ENCODE assay signal across 10 mouse cellular contexts in the genomic region with DNA sequence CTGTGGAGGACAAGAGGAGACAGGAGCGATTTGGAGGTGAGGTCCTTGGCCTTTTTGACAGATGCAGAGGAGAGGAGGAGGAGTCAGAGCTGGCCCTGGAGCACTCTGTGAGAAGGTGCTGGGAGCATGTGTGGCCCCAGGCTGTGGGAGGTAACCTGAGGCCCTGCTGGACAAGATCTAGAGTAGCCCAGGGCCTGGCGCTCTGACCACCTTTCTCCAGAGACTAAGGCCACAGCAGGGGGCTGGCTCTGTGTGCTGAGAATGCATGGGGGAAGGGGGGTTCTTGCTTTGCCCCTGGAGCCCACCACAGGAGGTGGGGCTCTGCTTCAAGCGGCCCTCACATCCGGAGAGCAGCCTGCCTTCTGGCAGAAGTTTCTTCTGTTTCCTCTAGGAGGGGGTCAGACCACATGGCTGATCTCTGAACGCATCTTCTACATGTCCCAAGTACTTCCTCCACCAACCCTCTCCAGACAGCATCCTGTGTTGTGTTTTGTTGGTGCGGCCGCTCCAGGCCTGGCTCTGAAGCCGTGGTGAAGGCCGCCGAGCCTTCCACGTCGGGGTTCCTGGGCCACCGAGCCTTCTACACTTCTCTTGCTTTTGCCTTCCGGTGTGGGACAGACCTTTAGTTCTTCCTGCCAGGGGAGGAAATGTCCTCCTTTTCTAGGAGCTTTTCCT. TPM values are rescaled to one million over a fixed set of nuclear protein-coding genes. Genes with fewer than 3 reads are reported as not detected.
DNase-seq lines count a peak whose midpoint lies in the region; ATAC-seq lines count a peak whose summit lies in the region.
"Had no signal": no experiment of that assay in that cellular context is flagged by ENCODE, and none has a peak within 500 bp of the region (broad histone marks: within the 10 kb centered on the region; RNA-seq: fewer than 3 reads in every experiment).

No protein-coding gene starts in this region.

- no peak overlapping the region for H3K4me2 ChIP-seq in midbrain, embryonic 14.5 days (ENCODE audit: low read length)
- H3K4me2 ChIP-seq in liver, embryonic 13.5 days = no peak overlapping the region
- H3K4me2 ChIP-seq in kidney, embryonic 14.5 days (replicated peaks; ENCODE audit: low read depth, low read length) = no peak overlapping the region

- no peak overlapping the region for H3K9ac ChIP-seq in midbrain, embryonic 14.5 days (replicated peaks; ENCODE audit: low read length)
- H3K9ac ChIP-seq in liver, embryonic 13.5 days = no peak overlapping the region
- no peak overlapping the region for H3K9ac ChIP-seq in kidney, embryonic 14.5 days (ENCODE audit: low read depth, low read length)

- H3K36me3 ChIP-seq in midbrain, embryonic 10.5 days = no peaks in the 10 kb centered on the region
- no peaks in the 10 kb centered on the region for H3K36me3 ChIP-seq in midbrain, embryonic 14.5 days (ENCODE audit: control insufficient read depth, insufficient read depth, low read length)
- no peaks in the 10 kb centered on the region for H3K36me3 ChIP-seq in liver, embryonic 13.5 days
- no peaks in the 10 kb centered on the region for H3K36me3 ChIP-seq in kidney, embryonic 14.5 days (ENCODE audit: control insufficient read depth, insufficient read depth, low read length)

- H3K27me3 ChIP-seq in midbrain, embryonic 10.5 days (ENCODE audit: low read depth, poor library complexity, severe bottlenecking) = no peaks in the 10 kb centered on the region
- H3K27me3 ChIP-seq in midbrain, embryonic 14.5 days (ENCODE audit: control insufficient read depth, insufficient read depth, low read length) = no peaks in the 10 kb centered on the region
- H3K27me3 ChIP-seq in liver, embryonic 13.5 days = no peaks in the 10 kb centered on the region
- H3K27me3 ChIP-seq in kidney, embryonic 14.5 days (ENCODE audit: control insufficient read depth, insufficient read depth, low read length) = no peaks in the 10 kb centered on the region

- no peak for ATAC-seq in midbrain, embryonic 14.5 days (ENCODE audit: low FRiP score, low TSS enrichment)
- ATAC-seq in activated CD4-positive, CD25-positive, alpha-beta regulatory T cell, adult 4 months = peak; percentile 56
- no peak for ATAC-seq in liver, embryonic 13.5 days (ENCODE audit: low read depth)
- no peak for ATAC-seq in kidney, embryonic 14.5 days (ENCODE audit: low FRiP score, low TSS enrichment)
- ATAC-seq: forebrain, embryonic 16.5 days had no signal

- no peak for DNase-seq in midbrain, embryonic 10.5 days (ENCODE audit: low spot score)
- no peak for DNase-seq in midbrain, embryonic 14.5 days
- no peak for DNase-seq in liver, embryonic 13.5 days
- DNase-seq in thymus, postnatal 25 days = peak; percentile 82
- no peak for DNase-seq in cerebellum, postnatal 36 days
- DNase-seq: cerebellum, postnatal 10 days; right cerebral cortex, postnatal 4 days had no signal

- no peak overlapping the region for H3K4me3 ChIP-seq in midbrain, embryonic 10.5 days
- H3K4me3 ChIP-seq in midbrain, embryonic 14.5 days (replicated peaks; ENCODE audit: low read depth, low read length) = no peak overlapping the region
- no peak overlapping the region for H3K4me3 ChIP-seq in liver, embryonic 13.5 days (replicated peaks)
- no peak overlapping the region for H3K4me3 ChIP-seq in kidney, embryonic 14.5 days (ENCODE audit: low read length)

- WGBS in midbrain, embryonic 10.5 days = 77% methylated on average over 14 of the region's 14 CpGs
- WGBS in midbrain, embryonic 14.5 days = 84% methylated on average over 14 of the region's 14 CpGs
- WGBS in liver, embryonic 13.5 days (ENCODE audit: insufficient replicate concordance) = 47% methylated on average over 14 of the region's 14 CpGs
- WGBS in kidney, embryonic 14.5 days = 75% methylated on average over 14 of the region's 14 CpGs

- H3K9me3 ChIP-seq in midbrain, embryonic 10.5 days (replicated peaks) = no peaks in the 10 kb centered on the region
- H3K9me3 ChIP-seq in midbrain, embryonic 14.5 days (ENCODE audit: control insufficient read depth, low read length) = no peaks in the 10 kb centered on the region
- H3K9me3 ChIP-seq in liver, embryonic 13.5 days (replicated peaks) = no peaks in the 10 kb centered on the region
- no peaks in the 10 kb centered on the region for H3K9me3 ChIP-seq in kidney, embryonic 14.5 days (ENCODE audit: control insufficient read depth, low read length)

- peak overlapping the region; percentile 50 for H3K27ac ChIP-seq in midbrain, embryonic 10.5 days (replicated peaks)
- H3K27ac ChIP-seq in midbrain, embryonic 14.5 days (replicated peaks; ENCODE audit: low read depth, low read length) = no peak overlapping the region
- peak overlapping the region; percentile 63 for H3K27ac ChIP-seq in liver, embryonic 13.5 days
- H3K27ac ChIP-seq in kidney, embryonic 14.5 days (ENCODE audit: low read depth, low read length) = no peak overlapping the region

- peaks cover 34% of the 10 kb centered on the region for H3K4me1 ChIP-seq in midbrain, embryonic 10.5 days
- H3K4me1 ChIP-seq in midbrain, embryonic 14.5 days (ENCODE audit: control insufficient read depth, insufficient read depth, low read length) = peaks cover 5% of the 10 kb centered on the region; the same call in 1 of the 2 replicates
- H3K4me1 ChIP-seq in liver, embryonic 13.5 days (replicated peaks) = peaks cover 66% of the 10 kb centered on the region
- H3K4me1 ChIP-seq in kidney, embryonic 14.5 days (ENCODE audit: control insufficient read depth, insufficient read depth, low read length) = peaks cover 15% of the 10 kb centered on the region; the same call in 1 of the 2 replicates

RNA-seq across cellular contexts. Expression of gene Sh3bgrl3, which starts 10.3 kb away (rescaled TPM):
- polyA plus RNA-seq in midbrain, embryonic 10.5 days (2016; fragmentation: Nextera tagmentation; extraction: Ambion mirVana) = 302 and 324 TPM in 2 replicates
- polyA plus RNA-seq in midbrain, embryonic 14.5 days (2014; fragmentation: Nextera tagmentation; extraction: Ambion mirVana) = 376 and 460 TPM in 2 replicates
- 1,000 to 10,000 TPM; 1,097 to 1,279 TPM for polyA plus RNA-seq in activated CD4-positive, CD25-positive, alpha-beta regulatory T cell, adult 4 months (2017; shearing (Covaris generic))
- 158 and 171 TPM in 2 replicates for polyA plus RNA-seq in liver, embryonic 13.5 days (2015; fragmentation: Nextera tagmentation; extraction: Ambion mirVana)
- 424 TPM in 2 replicates for polyA plus RNA-seq in kidney, embryonic 14.5 days (2014; fragmentation: Nextera tagmentation; extraction: Ambion mirVana)

RNA-seq across cellular contexts. Expression of gene Ubxn11, which starts 15.9 kb away (rescaled TPM):
- 4.8 and 6.5 TPM in 2 replicates for polyA plus RNA-seq in midbrain, embryonic 10.5 days (2016; fragmentation: Nextera tagmentation; extraction: Ambion mirVana)
- 11.7 and 13.6 TPM in 2 replicates for polyA plus RNA-seq in midbrain, embryonic 14.5 days (2014; fragmentation: Nextera tagmentation; extraction: Ambion mirVana)
- 10 to 100 TPM; 33.7 to 34.2 TPM for polyA plus RNA-seq in activated CD4-positive, CD25-positive, alpha-beta regulatory T cell, adult 4 months (2017; shearing (Covaris generic))
- 1.7 and 2.3 TPM in 2 replicates for polyA plus RNA-seq in liver, embryonic 13.5 days (2015; fragmentation: Nextera tagmentation; extraction: Ambion mirVana)
- polyA plus RNA-seq in kidney, embryonic 14.5 days (2014; fragmentation: Nextera tagmentation; extraction: Ambion mirVana) = 9.3 and 12.4 TPM in 2 replicates

RNA-seq across cellular contexts. Expression of gene Cd52, which starts 23.4 kb away (rescaled TPM):
- polyA plus RNA-seq in midbrain, embryonic 10.5 days (2016; fragmentation: Nextera tagmentation; extraction: Ambion mirVana) = 5.1 TPM in 2 replicates
- 1.8 and 4.5 TPM in 2 replicates for polyA plus RNA-seq in midbrain, embryonic 14.5 days (2014; fragmentation: Nextera tagmentation; extraction: Ambion mirVana)
- 1,000 to 10,000 TPM; 3,607 to 4,442 TPM for polyA plus RNA-seq in activated CD4-positive, CD25-positive, alpha-beta regulatory T cell, adult 4 months (2017; shearing (Covaris generic))
- 24.6 and 27.7 TPM in 2 replicates for polyA plus RNA-seq in liver, embryonic 13.5 days (2015; fragmentation: Nextera tagmentation; extraction: Ambion mirVana)
- polyA plus RNA-seq in kidney, embryonic 14.5 days (2014; fragmentation: Nextera tagmentation; extraction: Ambion mirVana) = 8.9 and 12.1 TPM in 2 replicates

RNA-seq across cellular contexts. Expression of gene Crybg2, which starts 57.6 kb away (rescaled TPM):
- 2.0 TPM in 2 replicates for polyA plus RNA-seq in midbrain, embryonic 10.5 days (2016; fragmentation: Nextera tagmentation; extraction: Ambion mirVana)
- polyA plus RNA-seq in midbrain, embryonic 14.5 days (2014; fragmentation: Nextera tagmentation; extraction: Ambion mirVana) = 1.8 and 2.3 TPM in 2 replicates
- polyA plus RNA-seq in activated CD4-positive, CD25-positive, alpha-beta regulatory T cell, adult 4 months (2017; shearing (Covaris generic)) = 10 to 100 TPM; 15.7 to 20.2 TPM
- 0.22 and 0.25 TPM in 2 replicates for polyA plus RNA-seq in liver, embryonic 13.5 days (2015; fragmentation: Nextera tagmentation; extraction: Ambion mirVana)
- polyA plus RNA-seq in kidney, embryonic 14.5 days (2014; fragmentation: Nextera tagmentation; extraction: Ambion mirVana) = 4.5 and 6.0 TPM in 2 replicates

Comparison
In these comparisons a context has a peak if more than half of its experiments do, and no peak if none do; other contexts are left out.
1. H3K27ac ChIP-seq: peak in midbrain, embryonic 10.5 days (single experiment) and liver, embryonic 13.5 days (single experiment); none in midbrain, embryonic 14.5 days (single experiment) and kidney, embryonic 14.5 days (single experiment).
2. RNA of gene Cd52, which starts 23.4 kb away (polyA plus RNA-seq): 3,607 to 4,442 TPM in activated CD4-positive, CD25-positive, alpha-beta regulatory T cell, adult 4 months; 24.6 to 27.7 TPM in liver, embryonic 13.5 days, 8.9 to 12.1 TPM in kidney, embryonic 14.5 days, 5.1 TPM in midbrain, embryonic 10.5 days and 1.8 to 4.5 TPM in midbrain, embryonic 14.5 days; every median in the first group is over 100 times any median in the second.